Mouse (Mus musculus): Measurements from ENCODE around the gene Itgam. TPM values are rescaled to one million over a fixed set of nuclear protein-coding genes. Genes with fewer than 3 reads are reported as not detected.

Itgam gene
- polyA plus RNA-seq, 1 experiment from 2014 or later: 1.2 TPM

- no peak overlapping the region for H3K27ac ChIP-seq (replicated peaks)
- no peaks in the 10 kb centered on the region for H3K27me3 ChIP-seq (replicated peaks)
- no peaks in the 10 kb centered on the region for H3K36me3 ChIP-seq
- H3K4me3 ChIP-seq (replicated peaks): no peak overlapping the region
- no peaks in the 10 kb centered on the region for H3K4me1 ChIP-seq
- H3K9me3 ChIP-seq (replicated peaks): no peaks in the 10 kb centered on the region
- no peak overlapping the region for H3K9ac ChIP-seq (replicated peaks)
- no peak for ATAC-seq (ENCODE audit: low FRiP score)
- H3K4me2 ChIP-seq: no peak overlapping the region
- WGBS: 93% methylated on average over 7 of the region's 7 CpGs
Observed at GRCm38 (mm10) chr7:128107462-128107861, 45.0 kb downstream of the Itgam start.

GRCm38 (mm10) chr7:128110314-128110713 is 47.9 kb downstream of the Itgam start:
- Histone ChIP-seq H3K9ac (replicated peaks) (no peak overlapping the region), H3K4me2 (no peak overlapping the region), H3K36me3 (no peaks in the 10 kb centered on the region), H3K4me1 (no peaks in the 10 kb centered on the region), H3K9me3 (replicated peaks) (no peaks in the 10 kb centered on the region), H3K27ac (replicated peaks) (no peak overlapping the region), H3K27me3 (replicated peaks) (no peaks in the 10 kb centered on the region), H3K4me3 (replicated peaks) (no peak overlapping the region)
- 68% methylated on average over 2 of the region's 2 CpGs for WGBS
- ATAC-seq (ENCODE audit: low FRiP score): no peak

- no peaks in the 10 kb centered on the region for H3K36me3 ChIP-seq
- ATAC-seq (ENCODE audit: low FRiP score): no peak
Observed at GRCm38 (mm10) chr7:128112131-128112530, 49.7 kb downstream of the Itgam start.

GRCm38 (mm10) chr7:128114371-128115105 is 52.1 kb downstream of the Itgam start:
- no peak overlapping the region for H3K4me3 ChIP-seq (replicated peaks)
- H3K9me3 ChIP-seq (replicated peaks): no peaks in the 10 kb centered on the region
- no peak overlapping the region for H3K27ac ChIP-seq (replicated peaks)
- no peaks in the 10 kb centered on the region for H3K27me3 ChIP-seq (replicated peaks)
- H3K9ac ChIP-seq (replicated peaks): no peak overlapping the region
- no peaks in the 10 kb centered on the region for H3K4me1 ChIP-seq
- ATAC-seq (ENCODE audit: low FRiP score): no peak
- no peaks in the 10 kb centered on the region for H3K36me3 ChIP-seq
- WGBS: 94% methylated on average over 11 of the region's 11 CpGs
- no peak overlapping the region for H3K4me2 ChIP-seq

More at GRCm38 (mm10) chr7:128112131-128112530, 49.7 kb downstream of the Itgam start:
- Histone ChIP-seq H3K4me1 (no peaks in the 10 kb centered on the region), H3K9ac (replicated peaks) (no peak overlapping the region), H3K4me2 (no peak overlapping the region), H3K4me3 (replicated peaks) (no peak overlapping the region), H3K27me3 (replicated peaks) (no peaks in the 10 kb centered on the region), H3K27ac (replicated peaks) (no peak overlapping the region), H3K9me3 (replicated peaks) (no peaks in the 10 kb centered on the region)
- WGBS: 91% methylated on average over 11 of the region's 11 CpGs

- ATAC-seq (ENCODE audit: low FRiP score): no peak
- no peak overlapping the region for H3K27ac ChIP-seq (replicated peaks)
- WGBS: 86% methylated on average over 5 of the region's 5 CpGs
- H3K4me2 ChIP-seq: no peak overlapping the region
- no peaks in the 10 kb centered on the region for H3K9me3 ChIP-seq (replicated peaks)
- no peak overlapping the region for H3K9ac ChIP-seq (replicated peaks)
- no peaks in the 10 kb centered on the region for H3K36me3 ChIP-seq
- H3K4me3 ChIP-seq (replicated peaks): no peak overlapping the region
- no peaks in the 10 kb centered on the region for H3K4me1 ChIP-seq
- no peaks in the 10 kb centered on the region for H3K27me3 ChIP-seq (replicated peaks)
Observed at GRCm38 (mm10) chr7:128115211-128115958, 52.9 kb downstream of the Itgam start.

- no peak for ATAC-seq (ENCODE audit: low FRiP score)
Observed at GRCm38 (mm10) chr7:128116396-128116795, 54.0 kb downstream of the Itgam start.

GRCm38 (mm10) chr7:128119726-128120490 is 57.5 kb downstream of the Itgam start:
- WGBS: 88% methylated on average over 6 of the region's 6 CpGs
- Histone ChIP-seq H3K9me3 (replicated peaks) (no peaks in the 10 kb centered on the region), H3K9ac (replicated peaks) (no peak overlapping the region), H3K4me3 (replicated peaks) (no peak overlapping the region), H3K27me3 (replicated peaks) (no peaks in the 10 kb centered on the region), H3K4me2 (no peak overlapping the region), H3K36me3 (no peaks in the 10 kb centered on the region), H3K27ac (replicated peaks) (no peak overlapping the region), H3K4me1 (no peaks in the 10 kb centered on the region)
- no peak for ATAC-seq (ENCODE audit: low FRiP score)

More at GRCm38 (mm10) chr7:128116396-128116795, 54.0 kb downstream of the Itgam start:
- no peak overlapping the region for H3K9ac ChIP-seq (replicated peaks)
- H3K4me3 ChIP-seq (replicated peaks): no peak overlapping the region
- H3K9me3 ChIP-seq (replicated peaks): no peaks in the 10 kb centered on the region
- H3K4me1 ChIP-seq: no peaks in the 10 kb centered on the region
- H3K36me3 ChIP-seq: no peaks in the 10 kb centered on the region
- H3K27ac ChIP-seq (replicated peaks): no peak overlapping the region
- WGBS: 95% methylated on average over 5 of the region's 5 CpGs
- no peak overlapping the region for H3K4me2 ChIP-seq
- H3K27me3 ChIP-seq (replicated peaks): no peaks in the 10 kb centered on the region

- Histone ChIP-seq H3K36me3 (no peaks in the 10 kb centered on the region), H3K4me1 (no peaks in the 10 kb centered on the region), H3K27me3 (replicated peaks) (no peaks in the 10 kb centered on the region), H3K9ac (replicated peaks) (no peak within 1 kb of the TSS), H3K9me3 (replicated peaks) (no peaks in the 10 kb centered on the region), H3K4me3 (replicated peaks) (no peak within 1 kb of the TSS), H3K27ac (replicated peaks) (no peak within 1 kb of the TSS), H3K4me2 (no peak within 1 kb of the TSS)
- WGBS: 86% methylated on average over 8 of the region's 8 CpGs
- ATAC-seq (ENCODE audit: low FRiP score): no peak
Observed at GRCm38 (mm10) chr7:128128741-128129720, 66.6 kb downstream of the Itgam start, which contains the start of gene Itgax. TSS of gene Itgax (plus strand) at chr7:128129547.

- Histone ChIP-seq H3K4me1 (no peaks in the 10 kb centered on the region), H3K9me3 (replicated peaks) (no peaks in the 10 kb centered on the region), H3K27me3 (replicated peaks) (no peaks in the 10 kb centered on the region), H3K9ac (replicated peaks) (no peak overlapping the region), H3K4me2 (no peak overlapping the region), H3K36me3 (no peaks in the 10 kb centered on the region), H3K27ac (replicated peaks) (no peak overlapping the region), H3K4me3 (replicated peaks) (no peak overlapping the region)
- no peak for ATAC-seq (ENCODE audit: low FRiP score)
- 94% methylated on average over 5 of the region's 5 CpGs for WGBS
Observed at GRCm38 (mm10) chr7:128132148-128132547, 69.7 kb downstream of the Itgam start.

- Histone ChIP-seq H3K27me3 (replicated peaks) (no peaks in the 10 kb centered on the region), H3K4me1 (no peaks in the 10 kb centered on the region), H3K4me2 (no peak overlapping the region), H3K9ac (replicated peaks) (no peak overlapping the region), H3K4me3 (replicated peaks) (no peak overlapping the region), H3K27ac (replicated peaks) (no peak overlapping the region), H3K9me3 (replicated peaks) (no peaks in the 10 kb centered on the region), H3K36me3 (no peaks in the 10 kb centered on the region)
- WGBS: 84% methylated on average over 2 of the region's 2 CpGs
- no peak for ATAC-seq (ENCODE audit: low FRiP score)
Observed at GRCm38 (mm10) chr7:128133596-128133995, 71.2 kb downstream of the Itgam start.

GRCm38 (mm10) chr7:128136927-128137326 is 74.5 kb downstream of the Itgam start:
- no peak overlapping the region for H3K4me3 ChIP-seq (replicated peaks)
- H3K27ac ChIP-seq (replicated peaks): no peak overlapping the region
- ATAC-seq (ENCODE audit: low FRiP score): no peak
- no peaks in the 10 kb centered on the region for H3K9me3 ChIP-seq (replicated peaks)
- no peaks in the 10 kb centered on the region for H3K36me3 ChIP-seq
- WGBS: 64% methylated on average over 4 of the region's 4 CpGs
- no peak overlapping the region for H3K9ac ChIP-seq (replicated peaks)
- no peaks in the 10 kb centered on the region for H3K27me3 ChIP-seq (replicated peaks)
- no peak overlapping the region for H3K4me2 ChIP-seq
- no peaks in the 10 kb centered on the region for H3K4me1 ChIP-seq
